Mouse (Mus musculus): ENCODE results near the gene Rps27.
A peak's percentile ranks its signal among the peaks of the same experiment; 100 is the strongest.
"Not testable (repeated sequence)": the region's sequence is repeated elsewhere in the genome, so short reads cannot be mapped to it uniquely, and the experiment has no call there.

The Rps27 gene

DNA sequence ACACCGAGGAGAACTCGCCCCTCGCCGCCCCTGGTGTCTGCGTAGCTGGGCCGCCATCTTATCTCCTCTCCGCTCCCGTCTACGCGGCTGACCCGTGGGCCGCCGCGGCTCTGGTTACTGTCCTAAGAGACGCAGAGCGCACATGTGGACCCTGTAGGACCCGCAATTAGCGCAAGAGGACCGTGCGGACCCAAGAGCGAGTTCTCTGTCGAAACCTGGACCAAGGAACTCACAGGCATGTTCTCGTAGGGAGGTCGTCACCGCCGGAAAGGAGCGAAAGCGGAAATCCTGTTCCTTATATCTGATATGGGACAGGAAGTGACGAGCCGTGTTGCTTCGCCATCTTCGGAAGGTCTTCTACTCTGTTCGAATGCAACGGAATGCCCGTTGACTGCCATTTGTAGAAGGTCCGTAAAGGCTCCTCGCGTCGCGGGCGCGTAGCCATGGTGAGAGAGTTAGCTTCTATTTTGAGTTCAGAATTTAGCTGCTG, at the start of gene Rps27, which contains the start of gene Rab13:
TSS of gene Rps27 (minus strand) at position 275 of the 490 bp plus-strand sequence.
TSS of gene Rab13 (plus strand) at position 319 of the 490 bp plus-strand sequence.
- DNase-seq: peak; percentile 78

DNA sequence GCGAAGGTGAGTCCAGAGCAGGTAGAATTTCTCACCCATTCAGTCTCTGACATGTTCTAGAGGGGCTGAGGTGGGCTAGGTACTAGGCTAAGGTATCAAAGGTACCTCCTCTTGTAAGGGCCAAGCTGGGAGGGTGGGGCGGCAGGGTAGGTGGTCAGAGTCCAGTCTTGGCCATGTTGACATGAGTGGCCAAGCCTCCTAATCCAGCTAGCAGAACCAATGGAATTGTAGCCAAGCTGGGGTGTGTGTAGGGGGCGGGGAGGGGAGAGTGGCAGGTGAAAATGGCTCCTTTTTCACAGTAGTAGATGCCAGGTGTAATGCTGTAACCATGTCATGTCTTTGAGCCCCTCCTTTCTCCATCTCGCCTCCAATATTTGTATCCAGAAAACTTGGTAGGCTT, 45.1 kb upstream of the Rps27 start:
- no peak for DNase-seq

DNA sequence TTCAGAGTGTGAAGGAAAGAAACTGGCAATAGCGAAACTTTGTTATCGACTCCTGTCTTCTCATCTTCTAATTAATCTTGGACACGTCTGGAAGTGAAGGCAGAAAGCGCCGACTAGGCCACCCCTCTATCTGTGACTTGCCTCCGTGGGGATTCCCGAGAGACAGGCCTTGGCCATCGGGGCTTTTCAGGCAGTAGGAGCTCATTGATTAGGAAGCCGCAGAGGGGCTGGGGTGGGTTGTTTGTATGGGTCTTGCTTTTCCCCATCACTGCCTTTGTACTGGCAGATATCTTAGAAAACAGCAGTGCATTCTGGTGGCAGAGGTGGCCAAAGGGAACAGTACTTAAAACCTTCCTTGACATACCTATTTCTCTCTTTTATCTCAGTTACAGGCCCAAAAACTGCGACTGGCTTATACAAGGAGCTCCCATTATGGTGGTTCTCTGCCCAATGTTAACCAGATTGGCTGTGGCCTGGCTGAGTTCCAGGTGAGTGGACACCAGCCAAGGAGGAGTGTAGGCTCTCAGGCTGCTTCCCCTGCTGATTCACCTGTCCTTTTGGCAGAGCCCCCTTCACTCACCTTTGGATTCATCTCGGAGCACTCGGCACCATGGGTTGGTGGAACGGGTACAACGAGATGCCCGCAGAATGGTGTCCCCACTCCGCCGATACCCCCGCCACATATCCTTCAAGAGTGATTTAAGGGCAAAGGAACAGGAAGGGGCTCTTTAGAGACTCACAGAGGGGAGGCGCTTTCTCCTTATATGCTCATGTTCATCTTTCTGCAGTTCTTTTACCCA, 43.5 kb upstream of the Rps27 start:
- no peak for DNase-seq

DNA sequence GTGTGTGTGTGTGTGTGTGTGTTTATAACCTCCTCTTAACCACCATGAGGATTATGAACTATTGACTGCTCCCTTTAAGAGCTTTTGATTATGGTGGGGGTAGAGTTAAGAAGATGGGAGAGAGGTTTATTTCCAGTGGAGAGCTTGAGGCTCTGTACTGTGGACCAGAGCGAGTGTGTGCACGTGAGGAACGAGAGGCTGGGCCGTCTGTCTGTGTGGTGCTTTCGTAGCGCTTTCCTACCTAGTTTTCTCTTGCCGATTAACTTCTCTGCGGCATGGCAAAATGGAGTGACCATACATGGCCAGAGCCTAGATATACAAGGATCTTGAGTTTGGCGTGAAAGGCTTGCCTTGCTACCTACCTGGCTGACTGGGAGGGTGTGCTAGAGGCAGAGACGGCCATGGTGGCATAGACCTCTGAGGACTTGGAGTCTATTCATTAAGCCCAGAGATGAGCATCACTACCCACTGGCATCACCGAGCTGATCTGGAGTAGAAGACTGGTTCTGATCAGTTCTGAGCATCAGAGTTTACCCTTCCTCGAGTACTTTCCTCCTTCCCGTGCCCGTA, 42.4 kb upstream of the Rps27 start:
- DNase-seq: no peak

DNA sequence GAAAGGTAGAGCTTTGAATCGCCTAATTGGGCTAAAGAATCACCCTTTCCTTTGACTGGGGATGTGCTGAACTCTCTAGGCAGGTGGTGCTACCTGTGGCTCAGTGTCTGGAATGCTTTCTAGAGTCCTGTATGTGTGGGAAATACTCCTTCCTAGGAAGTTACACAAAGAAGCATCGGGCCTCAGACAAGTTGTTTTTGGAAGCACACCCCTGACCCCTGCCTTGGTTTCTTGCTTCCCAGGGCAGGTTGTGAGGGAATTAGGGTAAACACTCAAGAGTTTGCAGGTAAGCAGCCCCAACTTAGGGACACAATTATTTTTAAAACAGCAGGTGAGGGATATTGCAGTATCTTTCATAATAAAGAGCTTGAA, 41.7 kb upstream of the Rps27 start:
- DNase-seq: no peak

DNA sequence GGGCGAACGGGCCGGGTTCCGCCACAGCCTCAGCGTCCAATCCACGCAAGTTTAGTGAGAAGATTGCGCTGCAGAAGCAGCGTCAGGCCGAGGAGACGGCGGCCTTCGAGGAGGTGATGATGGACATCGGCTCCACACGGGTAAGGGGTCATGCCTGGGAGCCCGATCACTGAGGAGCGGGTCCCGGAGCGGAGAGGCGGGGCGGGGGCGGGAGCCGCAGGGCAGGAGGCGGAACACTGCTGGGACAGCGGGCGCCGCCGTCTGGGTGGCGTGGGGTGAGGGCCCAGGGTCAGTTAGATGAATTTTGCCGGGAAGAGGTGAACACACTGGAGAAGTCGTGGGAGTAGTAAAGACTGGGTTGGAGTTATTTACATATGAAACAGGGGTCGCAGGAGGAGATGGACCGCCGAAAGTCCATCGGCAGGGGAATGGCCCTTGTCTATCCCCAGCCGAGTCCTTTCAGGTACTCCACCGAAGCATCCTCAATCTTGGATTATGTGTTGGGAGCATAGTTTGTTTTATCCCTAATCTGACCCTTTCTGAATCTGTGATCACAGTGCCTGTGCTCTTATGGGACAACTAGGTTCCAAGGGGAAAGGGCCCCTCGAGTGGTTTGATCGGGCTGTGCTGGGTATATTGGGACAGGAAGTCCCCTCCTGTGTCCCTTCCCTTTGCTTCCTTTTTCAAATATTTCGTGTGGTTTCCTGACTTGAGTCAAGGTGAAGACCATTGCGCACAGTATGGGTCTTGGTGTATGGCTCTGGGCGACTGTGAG, 41.2 kb upstream of the Rps27 start:
- peak in 1 of 2 experiments; percentile 39 for DNase-seq

DNA sequence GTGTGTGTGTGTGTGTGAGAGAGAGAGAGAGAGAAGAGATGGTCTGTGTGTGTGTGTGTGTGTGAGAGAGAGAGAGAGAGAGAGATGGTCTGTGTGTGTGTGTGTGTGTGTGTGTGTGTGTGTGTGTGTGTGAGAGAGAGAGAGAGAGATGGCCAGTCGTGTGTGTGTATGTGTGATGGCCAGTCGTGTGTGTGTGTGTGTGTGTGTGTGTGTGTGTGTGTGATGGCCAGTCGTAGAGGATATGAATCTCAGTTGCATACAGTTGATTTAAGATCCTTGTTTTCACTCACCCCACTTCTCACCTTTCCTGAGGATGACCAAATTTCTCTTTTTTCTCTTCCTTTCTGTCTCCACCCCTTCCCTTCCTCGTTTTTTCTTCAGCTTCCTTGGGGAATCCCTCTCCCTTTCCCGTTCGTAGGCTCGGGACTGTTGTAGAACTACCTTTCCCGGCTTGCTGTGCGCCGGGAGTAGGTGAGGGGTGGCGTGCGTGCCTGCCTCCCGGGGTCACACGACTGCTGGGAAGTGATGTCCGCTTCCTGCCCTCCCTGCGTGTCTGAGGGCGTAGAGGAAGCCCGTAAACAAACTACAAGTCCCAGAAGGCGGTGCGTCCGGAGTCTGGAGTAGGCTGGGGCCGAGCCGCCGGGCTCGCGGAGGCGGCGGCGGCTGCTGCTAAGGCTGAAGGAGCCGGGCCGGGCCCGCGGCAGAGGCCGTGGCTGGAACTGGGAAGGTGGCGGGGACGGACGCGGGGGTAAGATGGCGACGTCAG, 40.4 kb upstream of the Rps27 start, which contains the start of gene Crtc2:
TSS of gene Crtc2 (plus strand) at position 511 of the 766 bp plus-strand sequence.
- DNase-seq: peak; percentile 85 to 91

DNA sequence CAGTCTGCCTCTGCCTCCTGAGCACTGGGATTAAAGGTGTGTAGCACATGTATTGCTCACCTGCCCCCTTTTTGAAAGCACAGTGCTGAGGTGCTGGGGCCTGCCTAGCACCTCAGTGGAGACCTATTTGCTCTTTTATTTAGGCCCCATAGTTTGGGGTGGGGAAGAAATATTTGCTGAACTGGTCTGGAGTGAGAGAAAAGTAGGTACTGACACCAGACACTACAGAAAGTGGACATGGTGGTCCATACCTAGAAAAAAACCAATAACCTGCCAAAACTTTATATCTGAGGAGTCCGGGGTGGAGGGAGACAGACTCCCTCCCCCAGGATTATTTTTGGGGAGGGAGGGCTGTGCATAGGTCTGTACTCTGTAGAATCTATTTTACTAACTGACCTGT, 39.7 kb upstream of the Rps27 start:
- DNase-seq: not testable (repeated sequence)

DNA sequence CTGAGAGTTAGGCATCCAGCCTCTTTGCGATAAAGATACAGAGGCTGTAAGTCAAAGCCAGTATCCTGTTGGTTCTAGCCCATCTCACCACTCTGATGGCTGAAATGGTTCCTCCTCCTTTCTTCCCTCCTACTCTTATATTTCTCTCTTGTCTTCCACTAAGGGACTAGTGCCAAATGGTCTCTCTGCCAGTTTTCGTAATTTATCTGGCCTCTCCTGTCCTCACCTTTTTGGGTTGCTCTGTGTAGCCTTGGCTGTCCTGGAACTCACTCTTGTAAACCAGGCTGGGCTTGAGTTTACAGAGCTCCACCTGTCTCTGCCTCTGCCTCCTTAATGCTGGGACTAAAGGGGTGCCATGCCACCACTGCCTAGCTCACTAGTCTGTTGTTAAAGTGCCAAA, 39.2 kb upstream of the Rps27 start:
- DNase-seq: not testable (repeated sequence)

DNA sequence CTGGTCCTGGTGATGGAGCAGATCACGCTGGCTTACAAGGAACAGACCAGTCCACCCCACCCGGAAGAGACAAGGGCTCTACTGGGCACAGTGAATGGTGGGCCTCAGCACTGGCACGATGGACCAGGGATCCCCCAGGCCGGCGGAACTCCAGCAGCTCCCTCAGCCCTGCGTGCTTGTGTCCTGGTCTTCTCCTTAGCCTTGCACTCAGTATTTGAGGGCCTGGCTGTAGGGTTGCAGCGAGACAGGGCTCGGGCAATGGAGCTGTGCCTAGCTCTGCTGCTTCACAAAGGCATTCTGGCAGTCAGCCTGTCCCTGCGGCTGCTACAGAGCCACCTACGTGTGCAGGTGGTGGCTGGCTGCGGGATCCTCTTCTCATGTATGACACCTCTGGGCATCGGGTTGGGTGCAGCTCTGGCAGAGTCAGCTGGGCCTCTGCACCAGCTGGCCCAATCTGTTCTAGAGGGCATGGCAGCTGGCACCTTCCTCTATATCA, 38.3 kb upstream of the Rps27 start:
- DNase-seq: not testable (repeated sequence)

DNA sequence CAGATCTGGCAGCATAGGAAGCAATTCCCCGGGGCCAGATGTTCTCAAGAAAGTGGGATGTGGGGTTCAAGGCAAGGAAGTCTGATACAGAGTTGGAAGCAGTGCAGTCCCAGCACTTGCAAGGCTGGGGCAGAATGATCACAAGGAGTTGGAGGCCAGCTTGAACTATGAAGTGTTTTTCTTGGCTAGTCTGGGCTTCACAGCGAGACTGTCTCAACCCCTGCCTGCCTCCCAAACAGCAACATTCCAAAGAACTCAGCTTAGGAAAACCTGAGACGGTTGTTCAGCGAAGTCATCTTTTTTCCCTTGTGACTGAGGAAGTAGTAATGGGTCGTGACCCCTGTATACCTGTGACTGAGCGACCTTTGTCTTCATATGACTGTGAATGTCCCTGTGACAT, 37.3 kb upstream of the Rps27 start:
- no peak for DNase-seq

DNA sequence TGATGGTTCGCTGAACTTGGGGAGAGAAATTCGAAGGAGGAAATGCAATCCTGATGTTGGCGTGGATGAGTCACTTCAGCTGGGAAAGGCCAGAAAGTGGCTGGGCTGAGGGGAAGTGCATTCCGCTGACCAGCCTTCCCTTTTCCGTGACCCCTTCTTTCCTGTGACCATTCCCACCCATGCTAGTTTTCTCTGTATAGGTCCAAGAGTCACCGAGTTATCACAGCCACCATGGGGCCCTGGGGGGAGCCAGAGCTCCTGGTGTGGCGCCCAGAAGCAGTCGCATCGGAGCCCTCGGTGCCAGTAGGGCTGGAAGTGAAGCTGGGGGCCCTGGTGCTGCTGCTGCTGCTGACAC, 35.3 kb upstream of the Rps27 start:
- no peak for DNase-seq

DNA sequence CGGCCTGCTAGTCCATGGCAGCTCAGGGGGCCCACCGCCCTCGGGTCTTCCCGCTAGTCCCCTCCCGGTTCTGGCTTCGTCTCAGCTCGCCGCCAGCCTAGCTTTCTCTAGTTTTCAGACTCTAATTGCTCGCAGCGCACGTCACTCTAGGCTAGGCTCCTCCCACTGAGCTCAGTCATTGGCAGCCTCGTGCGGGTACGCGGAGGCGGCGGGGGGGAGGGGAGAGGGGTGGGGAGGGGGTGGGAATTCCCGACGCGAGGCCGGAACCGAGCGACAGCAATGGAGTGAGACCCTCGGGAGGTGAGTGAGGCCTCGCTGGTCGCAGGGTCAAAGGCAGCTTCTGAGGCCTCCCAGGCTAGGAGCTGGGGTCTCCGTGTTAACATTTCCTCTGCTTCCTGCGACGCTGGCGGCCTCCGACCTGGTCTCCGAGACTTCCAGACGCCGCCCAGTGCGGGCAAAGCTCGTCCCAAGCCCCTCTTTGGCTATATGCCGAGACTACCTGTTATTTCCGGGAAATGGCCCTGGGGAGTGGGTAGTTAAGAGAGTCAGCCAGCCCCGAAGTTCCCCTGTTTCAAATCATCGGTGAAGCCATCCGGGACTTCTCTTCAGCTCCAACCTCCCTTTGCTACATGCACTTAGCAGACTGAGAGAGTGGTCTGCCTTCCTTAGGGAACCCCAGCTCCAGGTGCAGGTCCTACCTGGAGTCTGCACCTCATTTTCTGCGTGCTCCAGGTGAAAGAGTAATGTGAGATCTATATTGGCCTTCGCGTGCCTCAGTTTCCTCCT, 34.7 kb upstream of the Rps27 start, which contains the start of gene Slc39a1:
TSS of gene Slc39a1 (plus strand) at position 213 of the 786 bp plus-strand sequence.
- DNase-seq: peak; percentile 84 to 86

DNA sequence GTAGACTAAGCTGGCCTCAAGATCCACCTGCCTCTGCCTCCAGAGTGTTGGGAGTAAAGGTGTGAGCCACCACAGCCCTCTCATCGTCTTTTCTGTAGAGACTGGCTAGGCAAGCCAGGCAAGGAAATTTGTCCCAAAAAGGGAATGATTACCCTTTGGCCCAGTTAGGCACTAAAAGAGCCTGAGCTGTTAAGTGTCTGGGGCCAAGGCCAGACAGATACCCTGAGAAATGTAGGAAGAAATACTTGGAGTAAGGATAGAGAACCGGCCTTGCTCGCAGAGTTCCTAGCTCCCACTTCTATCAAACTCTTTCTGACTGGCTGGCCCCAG, 34.1 kb upstream of the Rps27 start:
- no peak for DNase-seq

DNA sequence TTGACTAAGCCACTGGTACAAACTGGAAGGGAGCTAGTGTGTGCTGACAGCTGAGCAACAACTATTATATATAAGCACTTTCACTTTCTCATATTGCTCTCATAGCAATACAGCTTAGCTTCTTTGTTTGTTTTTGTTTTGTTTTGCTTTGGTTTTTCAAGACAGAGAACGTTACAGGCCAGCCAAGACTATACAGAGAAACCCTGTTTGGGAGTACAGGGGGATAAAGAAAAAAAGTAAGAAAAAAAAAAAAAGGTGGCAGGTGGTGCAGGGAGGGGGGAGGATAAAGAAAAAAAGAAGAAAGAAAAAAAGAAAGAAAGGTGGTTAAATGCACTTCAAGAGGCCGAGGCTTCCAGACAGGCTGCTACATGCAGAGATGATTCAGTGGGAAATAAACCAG, 32.0 kb upstream of the Rps27 start:
- no peak for DNase-seq

DNA sequence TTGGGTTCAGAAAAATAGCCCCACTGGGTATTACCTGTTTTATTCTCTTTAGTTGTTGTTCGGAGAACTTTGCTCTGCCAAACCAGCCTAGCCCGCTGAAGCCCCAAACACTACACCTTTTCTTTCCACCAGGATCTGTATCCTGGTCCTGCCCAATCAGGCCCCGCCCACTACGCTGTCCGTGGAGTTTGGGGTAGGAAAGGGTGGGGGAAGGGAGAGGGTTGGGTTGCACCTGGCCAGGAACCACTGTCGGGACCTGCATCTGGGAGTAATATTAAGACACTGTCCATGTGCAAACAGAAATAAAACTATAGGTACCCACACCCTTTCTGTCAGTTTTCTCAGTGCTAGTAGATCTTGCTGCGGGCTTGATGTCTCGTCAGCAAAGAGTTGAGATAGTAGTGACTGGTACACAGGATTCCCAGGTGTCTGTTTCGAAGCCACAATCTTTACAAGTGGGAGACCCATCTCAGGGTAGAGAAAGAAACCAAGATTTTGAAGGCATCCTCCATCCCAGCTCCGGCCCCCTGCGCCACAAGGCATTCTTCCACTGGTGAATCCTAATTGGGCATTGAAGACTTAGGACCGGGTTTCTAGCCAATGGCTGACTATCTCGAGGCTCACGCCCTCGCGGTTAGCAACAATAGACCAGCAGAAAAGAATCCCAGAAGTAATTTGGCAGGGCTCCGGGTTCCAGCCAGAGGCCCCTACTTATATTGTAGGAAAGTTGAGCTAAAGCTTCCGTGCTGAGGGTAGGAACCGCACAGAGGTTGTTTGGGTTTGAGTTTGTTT, 29.7 kb upstream of the Rps27 start, which contains the start of gene Creb3l4:
TSS of gene Creb3l4 (minus strand) at position 529 of the 792 bp plus-strand sequence.
- no peak for DNase-seq

DNA sequence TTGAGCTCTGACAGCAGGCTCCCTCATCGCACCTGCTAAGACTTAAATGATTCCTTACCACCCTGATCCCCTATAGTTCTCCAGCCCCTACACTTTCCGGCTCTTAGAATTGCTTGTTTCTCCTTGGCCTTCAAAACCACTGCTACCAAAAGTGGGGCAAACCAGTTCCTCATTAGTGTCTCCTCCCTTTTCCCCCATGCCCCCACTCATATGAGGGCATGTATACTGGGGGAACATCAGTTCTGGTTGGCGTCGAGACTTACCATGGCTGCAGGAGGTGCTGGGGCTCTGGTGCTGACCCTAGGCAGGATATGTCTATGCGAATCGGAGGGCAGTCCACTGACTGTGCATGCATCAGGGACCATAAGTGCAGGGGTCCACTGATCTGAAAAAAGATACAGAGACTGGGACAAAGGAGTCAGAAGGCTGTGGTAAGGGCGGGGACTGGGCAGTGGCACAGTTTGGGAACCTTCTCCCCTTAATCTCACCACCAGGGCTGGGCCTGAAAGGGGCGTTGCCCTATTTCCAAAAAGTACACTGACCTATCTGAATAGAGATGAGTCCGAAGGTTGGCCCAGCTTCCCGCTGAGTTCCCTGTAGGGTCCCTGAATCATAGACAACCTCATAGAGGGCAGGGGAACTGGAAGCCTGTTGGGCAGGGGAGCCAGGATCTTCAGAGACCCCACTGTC, 28.4 kb upstream of the Rps27 start:
- no peak for DNase-seq

DNA sequence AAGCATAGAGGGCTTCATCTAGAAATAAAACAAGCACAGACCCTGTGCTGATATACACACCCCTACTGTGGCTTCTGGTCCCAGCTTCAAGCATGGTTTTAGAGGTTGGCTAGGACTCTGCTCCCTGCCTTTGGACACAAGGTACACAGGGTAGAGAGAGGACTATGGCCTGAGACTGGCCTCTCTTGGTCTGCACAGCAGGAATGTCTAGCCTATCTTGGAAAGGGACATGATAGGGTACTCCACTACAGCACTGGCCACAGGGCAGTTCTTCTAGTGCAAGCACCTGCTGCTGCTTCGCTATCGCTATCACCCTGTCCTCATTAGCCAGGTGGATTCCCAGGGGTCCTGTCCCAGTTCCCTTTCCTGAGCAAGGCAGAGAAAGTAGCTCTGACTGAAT, 27.8 kb upstream of the Rps27 start:
- no peak for DNase-seq

DNA sequence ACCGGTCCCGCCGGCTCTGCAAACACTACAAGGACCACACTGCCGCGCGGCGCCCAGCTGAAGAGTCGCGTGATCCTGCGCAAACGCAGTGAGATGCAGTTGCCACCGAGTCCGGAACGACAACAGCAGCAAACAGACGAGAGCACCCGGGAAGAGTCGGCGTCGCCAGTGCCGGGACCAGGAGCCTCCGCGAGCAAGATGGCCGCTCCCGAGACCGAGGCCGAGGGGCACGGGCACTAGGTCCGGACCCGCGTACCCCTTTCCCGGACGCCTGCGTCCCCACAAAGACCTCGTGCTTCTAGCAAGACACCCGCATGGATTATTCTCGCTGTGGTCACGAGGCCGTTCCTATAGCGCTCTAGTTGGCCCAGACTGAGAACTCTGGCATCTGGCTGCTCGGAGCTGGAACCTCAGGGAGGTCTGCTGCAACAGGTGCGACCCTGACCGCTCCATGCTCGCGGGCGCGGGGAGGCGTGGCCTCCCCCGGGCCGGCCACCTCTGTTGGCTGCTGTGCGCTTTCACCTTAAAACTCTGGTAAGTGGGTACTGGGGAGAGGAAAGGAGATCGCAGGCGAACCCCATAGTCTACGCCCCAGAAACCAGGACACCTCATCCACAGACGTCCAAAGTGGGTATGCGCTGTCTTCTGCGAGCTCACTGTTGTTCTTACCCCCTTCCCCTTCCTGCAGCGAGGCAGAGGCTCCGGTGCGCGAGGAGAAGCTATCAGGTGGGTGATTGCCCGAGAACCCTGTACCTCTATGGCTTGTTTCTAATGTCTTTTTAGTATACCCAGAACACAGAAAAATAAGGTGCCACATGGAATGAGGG, 18.3 kb upstream of the Rps27 start, which contains the start of gene Jtb:
TSS of gene Jtb (plus strand) at position 91 of the 827 bp plus-strand sequence.
- peak; percentile 83 to 88 for DNase-seq

Measured in spleen, adult 18-20 months (tissue).